Mouse (Mus musculus): ENCODE data around the gene Slc3a1. TPM values are rescaled to one million over a fixed set of nuclear protein-coding genes. Genes with fewer than 3 reads are reported as not detected.

Gene Slc3a1
- polyA plus RNA-seq, 1 experiment from 2014 or later, result 121 TPM

GRCm38 (mm10) chr17:85085335-85085734 is 57.2 kb downstream of the Slc3a1 start:
- Histone ChIP-seq H3K4me3 (ENCODE audit: low read depth, low read length) (no peak overlapping the region), H3K36me3 (ENCODE audit: control insufficient read depth, insufficient read depth) (0 out of 2 replicates have a peak, but pooled peaks cover 6% of the 10 kb centered on the region), H3K4me2 (replicated peaks; ENCODE audit: low read depth) (no peak overlapping the region), H3K27me3 (replicated peaks; ENCODE audit: control insufficient read depth, insufficient read depth, low read length) (no peaks in the 10 kb centered on the region), H3K27ac (ENCODE audit: low read depth, low read length) (no peak overlapping the region), H3K4me1 (replicated peaks; ENCODE audit: control insufficient read depth, insufficient read depth, low read length) (peaks cover 3% of the 10 kb centered on the region; the same call in 1 of the 2 replicates), H3K9ac (ENCODE audit: low read depth, low read length) (no peak overlapping the region), H3K9me3 (ENCODE audit: control insufficient read depth) (no peaks in the 10 kb centered on the region)
- no peak for ATAC-seq
- whole genome bisulfite sequencing, result 29% methylated on average over 2 of the region's 2 CpGs
- TF ChIP-seq CTCF (IDR thresholded peaks at IDR 0.05; ENCODE audit: low read depth), result no peak

GRCm38 (mm10) chr17:85086501-85086900 is 58.3 kb downstream of the Slc3a1 start:
- TF ChIP-seq CTCF (IDR thresholded peaks at IDR 0.05; ENCODE audit: low read depth), result no peak
- H3K36me3 ChIP-seq (ENCODE audit: control insufficient read depth, insufficient read depth), result no peaks in the 10 kb centered on the region
- H3K4me3 ChIP-seq (ENCODE audit: low read depth, low read length), result no peak overlapping the region
- H3K27me3 ChIP-seq (replicated peaks; ENCODE audit: control insufficient read depth, insufficient read depth, low read length), result no peaks in the 10 kb centered on the region
- peaks cover 3% of the 10 kb centered on the region; the same call in 1 of the 2 replicates for H3K4me1 ChIP-seq (replicated peaks; ENCODE audit: control insufficient read depth, insufficient read depth, low read length)
- 87% methylated on average over 1 of the region's 1 CpGs for WGBS
- H3K9me3 ChIP-seq (ENCODE audit: control insufficient read depth), result no peaks in the 10 kb centered on the region
- H3K9ac ChIP-seq (ENCODE audit: low read depth, low read length), result no peak overlapping the region
- no peak for ATAC-seq
- H3K4me2 ChIP-seq (replicated peaks; ENCODE audit: low read depth), result no peak overlapping the region
- no peak overlapping the region for H3K27ac ChIP-seq (ENCODE audit: low read depth, low read length)

GRCm38 (mm10) chr17:85087591-85087990 is 59.4 kb downstream of the Slc3a1 start:
- Histone ChIP-seq H3K9ac (ENCODE audit: low read depth, low read length) (0 out of 2 replicates have a peak overlapping the region, but pooled peaks have one; percentile 11), H3K36me3 (ENCODE audit: control insufficient read depth, insufficient read depth) (no peaks in the 10 kb centered on the region), H3K4me3 (ENCODE audit: low read depth, low read length) (no peak overlapping the region), H3K9me3 (ENCODE audit: control insufficient read depth) (no peaks in the 10 kb centered on the region), H3K27ac (ENCODE audit: low read depth, low read length) (no peak overlapping the region), H3K4me2 (replicated peaks; ENCODE audit: low read depth) (no peak overlapping the region), H3K4me1 (replicated peaks; ENCODE audit: control insufficient read depth, insufficient read depth, low read length) (peaks cover 3% of the 10 kb centered on the region; the same call in 1 of the 2 replicates), H3K27me3 (replicated peaks; ENCODE audit: control insufficient read depth, insufficient read depth, low read length) (no peaks in the 10 kb centered on the region)
- ATAC-seq, result no peak
- TF ChIP-seq CTCF (IDR thresholded peaks at IDR 0.05; ENCODE audit: low read depth), result no peak
- 80% methylated on average over 5 of the region's 5 CpGs for WGBS

GRCm38 (mm10) chr17:85088401-85088800 is 60.2 kb downstream of the Slc3a1 start:
- H3K4me2 ChIP-seq (replicated peaks; ENCODE audit: low read depth), result peak overlapping the region; percentile 91; the same call in 1 of the 2 replicates
- TF ChIP-seq CTCF (IDR thresholded peaks at IDR 0.05; ENCODE audit: low read depth), result no peak
- WGBS, result 79% methylated on average over 11 of the region's 11 CpGs
- no peak overlapping the region for H3K4me3 ChIP-seq (ENCODE audit: low read depth, low read length)
- H3K27ac ChIP-seq (ENCODE audit: low read depth, low read length), result no peak overlapping the region
- H3K9me3 ChIP-seq (ENCODE audit: control insufficient read depth), result no peaks in the 10 kb centered on the region
- no peaks in the 10 kb centered on the region for H3K36me3 ChIP-seq (ENCODE audit: control insufficient read depth, insufficient read depth)
- no peak for ATAC-seq
- H3K27me3 ChIP-seq (replicated peaks; ENCODE audit: control insufficient read depth, insufficient read depth, low read length), result no peaks in the 10 kb centered on the region
- peaks cover 3% of the 10 kb centered on the region; the same call in 1 of the 2 replicates for H3K4me1 ChIP-seq (replicated peaks; ENCODE audit: control insufficient read depth, insufficient read depth, low read length)
- no peak overlapping the region for H3K9ac ChIP-seq (ENCODE audit: low read depth, low read length)

- no peak for TF ChIP-seq CTCF (IDR thresholded peaks at IDR 0.05; ENCODE audit: low read depth)
- 47% methylated on average over 6 of the region's 6 CpGs for WGBS
- no peak for ATAC-seq
- H3K36me3 ChIP-seq (ENCODE audit: control insufficient read depth, insufficient read depth), result no peaks in the 10 kb centered on the region
- H3K9ac ChIP-seq (ENCODE audit: low read depth, low read length), result no peak overlapping the region
- H3K4me1 ChIP-seq (replicated peaks; ENCODE audit: control insufficient read depth, insufficient read depth, low read length), result peaks cover 3% of the 10 kb centered on the region; the same call in 1 of the 2 replicates
- H3K4me2 ChIP-seq (replicated peaks; ENCODE audit: low read depth), result peak overlapping the region; percentile 91
- H3K27ac ChIP-seq (ENCODE audit: low read depth, low read length), result no peak overlapping the region
- H3K9me3 ChIP-seq (ENCODE audit: control insufficient read depth), result no peaks in the 10 kb centered on the region
- no peaks in the 10 kb centered on the region for H3K27me3 ChIP-seq (replicated peaks; ENCODE audit: control insufficient read depth, insufficient read depth, low read length)
- peak overlapping the region; percentile 76; the same call in 1 of the 2 replicates for H3K4me3 ChIP-seq (ENCODE audit: low read depth, low read length)
Measured at GRCm38 (mm10) chr17:85089011-85089410, 60.8 kb downstream of the Slc3a1 start.

GRCm38 (mm10) chr17:85089621-85090020 is 61.4 kb downstream of the Slc3a1 start:
- ATAC-seq, result no peak
- H3K4me2 ChIP-seq (replicated peaks; ENCODE audit: low read depth), result peak overlapping the region; percentile 91
- TF ChIP-seq CTCF (IDR thresholded peaks at IDR 0.05; ENCODE audit: low read depth), result no peak
- H3K9ac ChIP-seq (ENCODE audit: low read depth, low read length), result peak overlapping the region; percentile 52
- no peaks in the 10 kb centered on the region for H3K36me3 ChIP-seq (ENCODE audit: control insufficient read depth, insufficient read depth)
- peak overlapping the region; percentile 37 for H3K27ac ChIP-seq (ENCODE audit: low read depth, low read length)
- under 1% methylated on average over 16 of the region's 16 CpGs for WGBS
- peak overlapping the region; percentile 76 for H3K4me3 ChIP-seq (ENCODE audit: low read depth, low read length)
- H3K4me1 ChIP-seq (replicated peaks; ENCODE audit: control insufficient read depth, insufficient read depth, low read length), result peaks cover 3% of the 10 kb centered on the region; the same call in 1 of the 2 replicates
- no peaks in the 10 kb centered on the region for H3K27me3 ChIP-seq (replicated peaks; ENCODE audit: control insufficient read depth, insufficient read depth, low read length)
- no peaks in the 10 kb centered on the region for H3K9me3 ChIP-seq (ENCODE audit: control insufficient read depth)
